Mouse (Mus musculus) stomach, postnatal 0 days (tissue): ENCODE measurements around the gene Cpsf4l. TPM values are rescaled to one million over a fixed set of nuclear protein-coding genes. Genes with fewer than 3 reads are reported as not detected.
A peak's percentile ranks its signal among the peaks of the same experiment; 100 is the strongest.

Source experiments
- ATAC-seq: fragments of 200-750 bp; cut with Nextera tagmentation; 2 replicates; pipeline ENCODE4 v1.8.0; 2017; ENCODE audit not compliant: low FRiP score, low TSS enrichment
- DNase-seq: peaks from one replicate; pipeline ENCODE4 v3.0.0-alpha.2; 2016; ENCODE audit warnings: low spot score
- H3K27ac ChIP-seq: fragments of 300-500 bp; sonication (generic); replicated peaks from 2 replicates; pipeline ENCODE4 v1.5.1; 2014; ENCODE audit warnings: mild to moderate bottlenecking, control low read depth
- H3K27me3 ChIP-seq: fragments of 300-500 bp; sonication (generic); 2 replicates; pipeline ENCODE4 v1.6.1; 2014; ENCODE audit warnings: low read length; ENCODE audit not compliant: control insufficient read depth, insufficient read depth
- H3K36me3 ChIP-seq: fragments of 300-500 bp; sonication (generic); 2 replicates; pipeline ENCODE4 v1.6.1; 2014; ENCODE audit warnings: low read length, mixed read lengths; ENCODE audit not compliant: control insufficient read depth, insufficient read depth
- H3K4me1 ChIP-seq: fragments of 300-500 bp; sonication (generic); replicated peaks from 2 replicates; pipeline ENCODE4 v1.6.1; 2014; ENCODE audit warnings: antibody characterized with exemption; ENCODE audit not compliant: control insufficient read depth, insufficient read depth
- H3K4me2 ChIP-seq: fragments of 300-500 bp; sonication (generic); replicated peaks from 2 replicates; pipeline ENCODE4 v1.6.1; 2014; ENCODE audit warnings: low read depth, mild to moderate bottlenecking, control low read depth, moderate library complexity
- H3K4me3 ChIP-seq: fragments of 300-500 bp; sonication (generic); 2 replicates; pipeline ENCODE4 v1.5.1; 2014; ENCODE audit warnings: low read depth, low read length, control low read depth
- H3K9ac ChIP-seq: fragments of 300-500 bp; sonication (generic); 2 replicates; pipeline ENCODE4 v1.6.1; 2014; ENCODE audit warnings: mild to moderate bottlenecking, low read length, control low read depth, mixed read lengths
- H3K9me3 ChIP-seq: fragments of 300-500 bp; sonication (generic); 2 replicates; pipeline ENCODE4 v1.6.1; 2016; ENCODE audit warnings: low read length; ENCODE audit not compliant: control insufficient read depth
- CTCF ChIP-seq: IDR thresholded peaks from 2 replicates; pipeline ENCODE4 v1.5.1; 2016; ENCODE audit warnings: antibody characterized with exemption, low read depth, mild to moderate bottlenecking, moderate library complexity
- EP300 ChIP-seq: optimal IDR thresholded peaks from 2 replicates; pipeline ENCODE3; 2016; ENCODE audit warnings: antibody characterized with exemption
- WGBS: fragments of 180-500 bp; shearing (Covaris S2); extraction: QIAGEN DNeasy Blood & Tissue Kit; methylation state at CpG from one replicate; pipeline ENCODE4 v1.1.7; 2014; 5-methylcytosine and 5-hydroxymethylcytosine counted together
- polyA plus RNA-seq: library from polyadenylated mRNA; unstranded; fragments of >200 nt; fragmentation: Nextera tagmentation; extraction: Ambion mirVana; gene quantifications from 2 replicates; pipeline ENCODE4 v1.2.1, GENCODE M21; 2015

The Cpsf4l gene
- polyA plus RNA-seq, 1 experiment from 2014 or later: 0.19 TPM

GRCm38 (mm10) chr11:113731945-113732612, 22.3 kb upstream of the Cpsf4l start:
- WGBS: 76% methylated on average over 10 of the region's 10 CpGs

GRCm38 (mm10) chr11:113730879-113731278, 21.1 kb upstream of the Cpsf4l start:
- Histone ChIP-seq H3K4me2 (no peak overlapping the region), H3K36me3 (peaks cover 20% of the 10 kb centered on the region; the same call in 1 of the 2 replicates), H3K4me3 (no peak overlapping the region), H3K4me1 (peaks cover 22% of the 10 kb centered on the region), H3K9me3 (no peaks in the 10 kb centered on the region), H3K27ac (no peak overlapping the region), H3K9ac (no peak overlapping the region; the same call in 1 of the 2 replicates), H3K27me3 (no peaks in the 10 kb centered on the region)
- DNase-seq (no peak), ATAC-seq (no peak)
- TF ChIP-seq CTCF: no peak
- TF ChIP-seq EP300: no peak
- WGBS: 46% methylated on average over 3 of the region's 3 CpGs

More at GRCm38 (mm10) chr11:113731945-113732612, 22.3 kb upstream of the Cpsf4l start:
- H3K36me3 ChIP-seq: peaks cover 18% of the 10 kb centered on the region; the same call in 1 of the 2 replicates
- no peak overlapping the region for H3K4me3 ChIP-seq
- H3K9ac ChIP-seq: no peak overlapping the region
- no peaks in the 10 kb centered on the region for H3K27me3 ChIP-seq
- peaks cover 22% of the 10 kb centered on the region for H3K4me1 ChIP-seq
- no peaks in the 10 kb centered on the region for H3K9me3 ChIP-seq
- H3K4me2 ChIP-seq: no peak overlapping the region
- TF ChIP-seq CTCF: peak; percentile 44
- TF ChIP-seq EP300: no peak
- peak overlapping the region; percentile 31; the same call in 1 of the 2 replicates for H3K27ac ChIP-seq
- no peak for ATAC-seq
- DNase-seq: no peak

- H3K9ac ChIP-seq: no peak overlapping the region
- peak; percentile 60 for DNase-seq
Measured at GRCm38 (mm10) chr11:113729917-113730316, 20.1 kb upstream of the Cpsf4l start.

GRCm38 (mm10) chr11:113729239-113729638, 19.4 kb upstream of the Cpsf4l start:
- H3K27me3 ChIP-seq: no peaks in the 10 kb centered on the region
- H3K9ac ChIP-seq: no peak overlapping the region
- no peak overlapping the region for H3K4me2 ChIP-seq
- WGBS: 85% methylated on average over 21 of the region's 21 CpGs
- peaks cover 20% of the 10 kb centered on the region; the same call in 1 of the 2 replicates for H3K36me3 ChIP-seq
- ATAC-seq (no peak), DNase-seq (no peak)
- H3K4me3 ChIP-seq: no peak overlapping the region
- TF ChIP-seq EP300: no peak
- no peak for TF ChIP-seq CTCF
- peaks cover 19% of the 10 kb centered on the region; the same call in 1 of the 2 replicates for H3K4me1 ChIP-seq
- no peaks in the 10 kb centered on the region for H3K9me3 ChIP-seq
- H3K27ac ChIP-seq: peak overlapping the region; percentile 18; the same call in 1 of the 2 replicates

More at GRCm38 (mm10) chr11:113729917-113730316, 20.1 kb upstream of the Cpsf4l start:
- no peak overlapping the region for H3K4me3 ChIP-seq
- peaks cover 20% of the 10 kb centered on the region; the same call in 1 of the 2 replicates for H3K36me3 ChIP-seq
- WGBS: 32% methylated on average over 8 of the region's 8 CpGs
- H3K9me3 ChIP-seq: no peaks in the 10 kb centered on the region
- H3K4me2 ChIP-seq: no peak overlapping the region
- H3K27me3 ChIP-seq: no peaks in the 10 kb centered on the region
- ATAC-seq: peak; percentile 13; the same call in 1 of the 2 replicates
- H3K27ac ChIP-seq: peak overlapping the region; percentile 40
- peaks cover 19% of the 10 kb centered on the region for H3K4me1 ChIP-seq
- TF ChIP-seq CTCF (no peak), EP300 (no peak)

- ATAC-seq (no peak), DNase-seq (no peak)
- Histone ChIP-seq H3K4me2 (no peak overlapping the region), H3K27me3 (no peaks in the 10 kb centered on the region), H3K4me3 (no peak overlapping the region), H3K9ac (no peak overlapping the region), H3K9me3 (no peaks in the 10 kb centered on the region), H3K27ac (peak overlapping the region; percentile 19; the same call in 1 of the 2 replicates), H3K36me3 (peaks cover 20% of the 10 kb centered on the region; the same call in 1 of the 2 replicates), H3K4me1 (peaks cover 9% of the 10 kb centered on the region; the same call in 1 of the 2 replicates)
- 55% methylated on average over 6 of the region's 6 CpGs for WGBS
- TF ChIP-seq EP300 (no peak), CTCF (no peak)
Measured at GRCm38 (mm10) chr11:113727992-113728391, 18.2 kb upstream of the Cpsf4l start.
